Mouse (Mus musculus) midbrain, embryonic 16.5 days (tissue): ENCODE results near the gene Alkbh7. TPM values are rescaled to one million over a fixed set of nuclear protein-coding genes. Genes with fewer than 3 reads are reported as not detected.

Source experiments
- ATAC-seq: fragments of 200-750 bp; cut with Nextera tagmentation; 2 replicates; pipeline ENCODE4 v1.8.0; 2017; ENCODE audit warnings: moderate TSS enrichment
- H3K27ac ChIP-seq: fragments of 300-500 bp; sonication (generic); 2 replicates; pipeline ENCODE4 v1.5.1; 2014; ENCODE audit warnings: mild to moderate bottlenecking, low read length, mixed read lengths
- H3K27me3 ChIP-seq: fragments of 300-500 bp; sonication (generic); 2 replicates; pipeline ENCODE4 v1.6.1; 2014; ENCODE audit warnings: low read depth, low read length, mixed read lengths; ENCODE audit not compliant: control insufficient read depth, insufficient read depth
- H3K36me3 ChIP-seq: fragments of 300-500 bp; sonication (generic); 2 replicates; pipeline ENCODE4 v1.6.1; 2014; ENCODE audit warnings: mild to moderate bottlenecking, low read length, moderate library complexity, mixed read lengths; ENCODE audit not compliant: control insufficient read depth, insufficient read depth
- H3K4me1 ChIP-seq: fragments of 300-500 bp; sonication (generic); 2 replicates; pipeline ENCODE4 v1.6.1; 2014; ENCODE audit warnings: mild to moderate bottlenecking, low read length, mixed read lengths; ENCODE audit not compliant: control insufficient read depth, insufficient read depth
- H3K4me2 ChIP-seq: fragments of 300-500 bp; sonication (generic); 2 replicates; pipeline ENCODE4 v1.6.1; 2014; ENCODE audit warnings: mild to moderate bottlenecking, low read length, mixed read lengths
- H3K4me3 ChIP-seq: fragments of 300-500 bp; sonication (generic); 2 replicates; pipeline ENCODE4 v1.5.1; 2014; ENCODE audit warnings: low read depth, mild to moderate bottlenecking, low read length, moderate library complexity, mixed read lengths
- H3K9ac ChIP-seq: fragments of 300-500 bp; sonication (generic); 2 replicates; pipeline ENCODE4 v1.6.1; 2014; ENCODE audit warnings: low read depth, low read length, mixed read lengths
- H3K9me3 ChIP-seq: fragments of 300-500 bp; sonication (generic); replicated peaks from 2 replicates; pipeline ENCODE4 v1.6.1; 2014; ENCODE audit warnings: mild to moderate bottlenecking, low read length, mixed read lengths; ENCODE audit not compliant: control insufficient read depth, poor library complexity, severe bottlenecking
- WGBS: fragments of 180-500 bp; shearing (Covaris S2); extraction: QIAGEN DNeasy Blood & Tissue Kit; methylation state at CpG from one replicate; pipeline ENCODE4 v1.1.7; 2014; 5-methylcytosine and 5-hydroxymethylcytosine counted together
- polyA plus RNA-seq: library from polyadenylated mRNA; unstranded; fragments of >200 nt; fragmentation: Nextera tagmentation; extraction: Ambion mirVana; gene quantifications from 2 replicates; pipeline ENCODE4 v1.2.1, GENCODE M21; 2015

Alkbh7 gene
- 54.3 and 60.7 TPM in 2 replicates for polyA plus RNA-seq

DNA sequence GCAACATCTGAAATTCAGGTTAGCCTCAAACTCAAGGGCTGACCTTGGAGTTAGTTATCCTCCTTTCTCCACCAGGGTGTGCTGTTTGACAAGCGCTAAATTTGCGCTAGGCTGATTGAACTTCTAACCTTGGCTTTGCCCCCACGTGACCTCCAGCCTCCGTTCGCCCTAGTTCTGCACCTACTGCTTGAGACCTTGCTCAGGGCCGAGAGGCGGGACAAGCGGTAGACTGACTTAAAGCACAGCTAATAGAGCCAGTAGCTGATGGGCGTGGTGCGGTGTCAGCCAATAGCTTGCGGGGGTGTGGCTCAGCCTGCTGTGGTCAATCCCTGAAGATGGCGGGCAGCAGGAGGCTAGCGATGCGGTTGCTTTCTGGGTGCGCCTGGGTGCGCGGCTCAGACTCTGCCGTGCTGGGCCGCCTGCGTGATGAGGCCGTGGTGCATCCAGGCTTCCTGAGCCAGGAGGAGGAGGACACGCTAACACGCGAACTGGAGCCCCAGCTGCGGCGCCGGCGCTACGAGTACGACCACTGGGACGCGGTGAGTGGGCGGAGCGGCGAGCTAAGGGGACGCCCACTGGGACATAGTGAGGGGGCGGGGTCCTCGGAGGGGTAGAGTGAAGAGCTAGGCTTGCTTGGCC is at the start of gene Alkbh7:
TSS of gene Alkbh7 (plus strand) at position 311 of the 639 bp plus-strand sequence.
- peak; percentile 97 for ATAC-seq
- H3K36me3 ChIP-seq, result peaks cover 21% of the 10 kb centered on the region
- no peaks in the 10 kb centered on the region for H3K9me3 ChIP-seq
- peak within 1 kb of the TSS; percentile 66 for H3K9ac ChIP-seq
- peak within 1 kb of the TSS; percentile 67 for H3K4me3 ChIP-seq
- peaks cover 7% of the 10 kb centered on the region for H3K4me1 ChIP-seq
- peak within 1 kb of the TSS; percentile 78 for H3K4me2 ChIP-seq
- WGBS, result 0% methylated on average over 38 of the region's 38 CpGs
- H3K27ac ChIP-seq, result peak within 1 kb of the TSS; percentile 78
- H3K27me3 ChIP-seq, result no peaks in the 10 kb centered on the region

GRCm38 (mm10) chr17:56950915-56951314 is 46.2 kb upstream of the Alkbh7 start:
- H3K9me3 ChIP-seq, result no peaks in the 10 kb centered on the region
- H3K4me2 ChIP-seq, result no peak overlapping the region
- H3K9ac ChIP-seq, result no peak overlapping the region
- H3K4me3 ChIP-seq, result no peak overlapping the region
- no peaks in the 10 kb centered on the region for H3K4me1 ChIP-seq
- no peak for ATAC-seq
- no peaks in the 10 kb centered on the region for H3K27me3 ChIP-seq
- H3K27ac ChIP-seq, result no peak overlapping the region
- 13% methylated on average over 3 of the region's 3 CpGs for WGBS
- H3K36me3 ChIP-seq, result no peaks in the 10 kb centered on the region

DNA sequence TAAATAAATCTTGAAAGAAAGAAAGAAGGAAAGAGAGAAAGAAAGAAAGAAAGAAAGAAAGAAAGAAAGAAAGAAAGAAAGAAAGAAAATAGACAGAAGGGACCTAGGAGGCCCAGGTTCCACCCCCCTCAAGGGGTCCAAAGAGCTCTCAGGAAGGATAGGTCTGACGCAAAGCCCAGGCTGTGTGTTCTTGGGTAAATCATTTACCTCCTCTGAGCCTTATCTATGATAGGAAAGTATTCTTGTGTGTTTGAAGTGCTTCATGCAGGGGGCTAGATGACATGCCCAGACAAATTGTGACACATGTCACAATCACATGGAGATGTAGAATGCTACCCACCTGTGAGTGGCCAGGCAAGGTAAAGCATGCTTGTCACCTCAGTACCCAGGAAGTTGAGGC is 44.5 kb upstream of the Alkbh7 start:
- Histone ChIP-seq H3K27ac (no peak overlapping the region), H3K27me3 (no peaks in the 10 kb centered on the region), H3K9me3 (no peaks in the 10 kb centered on the region), H3K4me1 (no peaks in the 10 kb centered on the region), H3K9ac (no peak overlapping the region), H3K4me3 (no peak overlapping the region), H3K4me2 (no peak overlapping the region), H3K36me3 (no peaks in the 10 kb centered on the region)
- WGBS, result 94% methylated on average over 1 of the region's 1 CpGs
- ATAC-seq, result no peak

DNA sequence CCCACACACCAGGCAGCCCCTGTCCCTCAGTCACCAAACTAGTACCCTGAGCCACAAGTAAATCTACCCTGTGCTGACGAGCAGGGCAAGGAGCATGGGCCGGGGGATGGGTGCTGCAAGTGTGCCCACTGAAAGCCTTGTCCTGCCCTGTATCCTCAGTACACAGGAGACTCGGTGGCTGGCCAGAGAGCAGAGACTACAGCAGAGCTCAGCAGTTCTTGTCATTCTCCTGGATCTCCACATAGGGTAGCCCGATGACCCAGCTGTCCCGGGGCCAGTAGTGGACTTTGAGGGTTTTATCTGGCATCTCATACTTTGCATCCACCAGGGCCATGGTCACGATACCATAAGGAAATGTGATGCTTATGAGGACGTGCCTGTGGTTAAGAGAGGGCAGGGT is 42.3 kb upstream of the Alkbh7 start:
- no peaks in the 10 kb centered on the region for H3K4me1 ChIP-seq
- no peaks in the 10 kb centered on the region for H3K36me3 ChIP-seq
- no peak overlapping the region for H3K4me2 ChIP-seq
- ATAC-seq, result no peak
- no peak overlapping the region for H3K27ac ChIP-seq
- H3K9me3 ChIP-seq, result no peaks in the 10 kb centered on the region
- no peak overlapping the region for H3K9ac ChIP-seq
- no peaks in the 10 kb centered on the region for H3K27me3 ChIP-seq
- no peak overlapping the region for H3K4me3 ChIP-seq
- 89% methylated on average over 7 of the region's 7 CpGs for WGBS

- no peaks in the 10 kb centered on the region for H3K4me1 ChIP-seq
- 33% methylated on average over 11 of the region's 11 CpGs for whole genome bisulfite sequencing
- no peaks in the 10 kb centered on the region for H3K36me3 ChIP-seq
- no peaks in the 10 kb centered on the region for H3K9me3 ChIP-seq
- no peak overlapping the region for H3K4me3 ChIP-seq
- no peak overlapping the region for H3K27ac ChIP-seq
- no peaks in the 10 kb centered on the region for H3K27me3 ChIP-seq
- no peak overlapping the region for H3K9ac ChIP-seq
- no peak for ATAC-seq
- H3K4me2 ChIP-seq, result no peak overlapping the region
Measured at GRCm38 (mm10) chr17:56957763-56958429, 39.2 kb upstream of the Alkbh7 start.

DNA sequence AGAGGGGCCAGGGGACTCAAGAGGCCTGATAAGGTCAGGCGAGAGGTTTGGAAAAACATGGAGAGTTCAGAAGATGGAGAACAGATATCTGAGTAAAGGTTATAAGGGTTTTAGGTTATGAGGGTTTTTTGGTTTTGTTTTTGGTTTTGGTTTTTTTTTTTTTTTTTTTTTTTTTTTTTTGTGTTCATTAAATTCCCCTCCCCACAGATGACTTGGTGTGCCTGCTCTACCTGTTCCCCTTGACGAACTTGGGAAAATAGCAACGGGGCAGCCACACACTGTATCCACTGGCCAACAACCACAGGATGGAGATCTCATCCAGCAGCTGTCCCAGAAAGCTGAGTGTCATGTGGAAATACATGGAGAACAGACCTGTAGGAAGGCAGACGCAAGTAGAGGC is 38.5 kb upstream of the Alkbh7 start:
- no peak overlapping the region for H3K4me3 ChIP-seq
- no peaks in the 10 kb centered on the region for H3K9me3 ChIP-seq
- ATAC-seq, result no peak
- H3K36me3 ChIP-seq, result no peaks in the 10 kb centered on the region
- no peak overlapping the region for H3K9ac ChIP-seq
- H3K27me3 ChIP-seq, result no peaks in the 10 kb centered on the region
- H3K4me1 ChIP-seq, result no peaks in the 10 kb centered on the region
- H3K27ac ChIP-seq, result no peak overlapping the region
- WGBS, result 83% methylated on average over 4 of the region's 4 CpGs
- H3K4me2 ChIP-seq, result no peak overlapping the region

GRCm38 (mm10) chr17:56961880-56962279 is 35.3 kb upstream of the Alkbh7 start:
- no peak overlapping the region for H3K27ac ChIP-seq
- no peak overlapping the region for H3K4me2 ChIP-seq
- WGBS, result 93% methylated on average over 4 of the region's 4 CpGs
- H3K4me1 ChIP-seq, result no peaks in the 10 kb centered on the region
- H3K9ac ChIP-seq, result no peak overlapping the region
- no peak for ATAC-seq
- H3K27me3 ChIP-seq, result no peaks in the 10 kb centered on the region
- H3K9me3 ChIP-seq, result no peaks in the 10 kb centered on the region
- H3K36me3 ChIP-seq, result no peaks in the 10 kb centered on the region
- H3K4me3 ChIP-seq, result no peak overlapping the region

- H3K9ac ChIP-seq, result no peak overlapping the region
- H3K27me3 ChIP-seq, result no peaks in the 10 kb centered on the region
- WGBS, result 82% methylated on average over 5 of the region's 5 CpGs
- H3K4me2 ChIP-seq, result no peak overlapping the region
- no peak for ATAC-seq
- no peaks in the 10 kb centered on the region for H3K9me3 ChIP-seq
- H3K4me3 ChIP-seq, result no peak overlapping the region
- H3K36me3 ChIP-seq, result no peaks in the 10 kb centered on the region
- H3K4me1 ChIP-seq, result no peaks in the 10 kb centered on the region
- no peak overlapping the region for H3K27ac ChIP-seq
Measured at GRCm38 (mm10) chr17:56962642-56963405, 34.3 kb upstream of the Alkbh7 start.

GRCm38 (mm10) chr17:56963646-56964045 is 33.5 kb upstream of the Alkbh7 start:
- no peak for ATAC-seq
- Histone ChIP-seq H3K4me2 (no peak overlapping the region), H3K36me3 (no peaks in the 10 kb centered on the region), H3K4me3 (no peak overlapping the region), H3K9me3 (no peaks in the 10 kb centered on the region), H3K9ac (no peak overlapping the region), H3K27ac (no peak overlapping the region), H3K27me3 (no peaks in the 10 kb centered on the region), H3K4me1 (no peaks in the 10 kb centered on the region)
- WGBS, result 78% methylated on average over 6 of the region's 6 CpGs
